Mouse (Mus musculus): ENCODE results near the gene Ccdc187.

The Ccdc187 gene

DNA sequence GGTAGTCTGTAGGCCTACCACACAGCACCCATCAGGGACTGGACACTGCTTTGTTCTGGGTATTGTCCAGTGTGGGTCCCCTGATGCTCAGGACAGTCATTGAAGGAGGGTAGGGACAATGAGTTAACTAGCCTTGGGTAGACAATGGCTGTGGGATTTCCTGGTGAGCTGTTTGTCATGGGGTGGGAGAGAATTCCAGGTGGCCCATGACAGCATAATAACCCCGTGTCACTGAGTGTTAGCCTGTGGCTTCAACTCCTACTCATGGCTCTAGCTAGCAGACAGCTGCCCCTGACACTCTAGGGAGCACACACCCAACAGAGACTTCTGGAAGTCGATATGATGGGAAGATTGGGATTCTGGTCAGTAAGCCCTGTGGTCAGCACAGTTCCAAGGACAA, at the start of gene Ccdc187:
TSS of gene Ccdc187 (minus strand) at position 101 of the 400 bp plus-strand sequence.
- TF ChIP-seq GATA4 (IDR thresholded peaks at IDR 0.05; ENCODE audit: insufficient replicate concordance, low read length), result no peak

DNA sequence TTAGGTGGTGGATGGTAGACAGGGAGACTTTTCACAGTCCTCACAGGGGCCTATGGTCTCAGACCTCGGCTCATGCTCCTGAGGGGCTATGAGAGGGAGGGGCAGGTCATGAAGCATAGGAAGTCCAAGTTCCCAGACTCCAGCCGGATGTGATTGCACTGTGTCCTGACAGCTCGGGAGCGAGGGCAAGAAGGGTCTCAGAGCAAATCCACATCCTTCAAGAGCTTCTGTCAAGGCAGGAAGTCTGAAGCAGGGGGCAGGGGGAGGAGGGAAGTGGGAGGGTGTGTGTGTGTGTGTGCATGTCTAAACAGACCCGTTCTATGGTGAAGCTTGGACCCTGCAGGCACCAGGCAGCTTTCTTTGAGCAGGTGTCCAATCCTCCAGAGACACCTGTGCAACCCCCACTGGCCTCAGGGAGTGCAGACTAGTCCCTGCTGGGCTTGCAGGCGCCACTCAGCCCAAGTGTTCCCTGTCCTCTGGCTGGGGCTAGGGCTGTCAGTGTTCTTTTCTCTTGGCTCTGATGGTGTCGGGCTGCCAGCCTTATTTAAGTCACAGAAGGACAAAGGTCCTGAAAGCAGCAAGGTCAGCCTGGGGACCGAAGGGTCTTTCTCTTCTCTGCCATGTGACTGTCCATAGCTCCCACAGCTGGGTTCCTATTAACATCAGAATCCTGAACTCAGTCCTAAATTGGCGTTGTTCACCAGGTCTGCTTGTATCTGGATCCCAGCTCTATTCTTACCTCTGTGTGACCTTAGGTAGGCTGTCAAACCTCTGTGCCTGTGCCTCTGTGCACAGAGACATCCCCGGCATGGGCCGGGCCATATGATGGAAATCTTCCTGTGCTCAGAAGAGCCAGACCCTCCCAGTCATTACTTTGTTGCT, 48.5 kb upstream of the Ccdc187 start:
- no peak for TF ChIP-seq GATA4 (IDR thresholded peaks at IDR 0.05; ENCODE audit: insufficient replicate concordance, low read length)

DNA sequence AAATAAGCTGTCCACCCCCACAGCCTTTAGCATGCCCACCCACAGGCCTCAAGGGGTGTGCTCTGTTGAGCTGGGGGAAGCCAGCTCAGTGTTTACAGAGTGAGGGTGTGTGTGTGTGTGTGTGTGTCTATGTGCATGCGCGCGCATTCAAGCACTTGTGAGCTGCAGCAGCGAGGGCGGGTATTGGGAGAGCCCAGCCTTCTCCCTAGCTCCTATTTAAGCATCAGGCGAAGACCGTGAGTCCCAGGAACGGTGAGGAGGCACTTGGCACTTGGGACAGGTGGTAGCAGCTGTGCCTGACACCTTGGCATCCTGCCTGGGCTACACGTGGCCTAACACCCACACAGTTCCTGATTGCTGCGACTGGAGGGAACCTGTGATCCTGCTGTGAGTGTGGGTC, 47.7 kb upstream of the Ccdc187 start:
- no peak for TF ChIP-seq GATA4 (IDR thresholded peaks at IDR 0.05; ENCODE audit: insufficient replicate concordance, low read length)

DNA sequence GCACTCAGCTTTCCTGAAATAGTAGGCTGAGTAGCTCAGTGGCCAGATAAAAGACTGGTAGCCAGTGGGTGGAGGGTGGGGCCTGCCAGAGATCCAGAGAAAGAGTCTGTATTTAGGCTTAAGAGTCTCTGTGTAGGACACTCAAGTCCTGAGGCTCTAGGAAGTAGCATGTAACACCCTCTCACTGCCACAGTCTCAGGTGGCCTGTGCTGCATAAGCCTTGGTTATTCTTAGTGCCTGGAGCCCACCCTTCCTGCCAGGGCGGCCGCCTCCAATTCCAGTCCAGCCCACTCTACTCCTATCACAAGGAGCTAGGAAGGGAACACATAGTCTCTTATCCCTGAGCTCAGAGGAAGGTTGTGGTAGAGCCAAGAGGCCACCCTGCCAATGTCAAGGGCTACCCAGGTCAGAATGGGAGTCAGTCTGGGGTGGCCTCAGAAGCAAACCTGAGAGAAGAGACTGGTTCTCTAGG, 47.2 kb upstream of the Ccdc187 start:
- peak; percentile 31; the same call in 1 of the 2 replicates for TF ChIP-seq GATA4 (IDR thresholded peaks at IDR 0.05; ENCODE audit: insufficient replicate concordance, low read length)

DNA sequence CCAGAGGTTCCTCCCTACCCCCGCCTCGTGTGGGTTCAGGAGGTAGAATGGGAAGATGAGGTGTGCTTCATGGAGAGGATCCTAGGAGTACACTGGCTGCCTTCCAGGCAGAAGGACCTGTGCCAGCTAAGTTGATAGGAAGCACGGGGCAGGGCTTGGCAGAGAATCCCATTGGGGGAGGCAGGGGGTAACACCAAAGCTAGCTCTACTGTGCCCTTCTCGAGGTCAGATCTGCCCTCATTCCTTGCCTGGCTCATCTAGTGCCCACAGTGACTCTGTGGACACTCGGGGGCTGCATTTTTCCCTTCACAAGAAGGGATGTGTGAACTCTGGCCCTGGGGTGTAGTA, 44.8 kb upstream of the Ccdc187 start:
- no peak for TF ChIP-seq GATA4 (IDR thresholded peaks at IDR 0.05; ENCODE audit: insufficient replicate concordance, low read length)

DNA sequence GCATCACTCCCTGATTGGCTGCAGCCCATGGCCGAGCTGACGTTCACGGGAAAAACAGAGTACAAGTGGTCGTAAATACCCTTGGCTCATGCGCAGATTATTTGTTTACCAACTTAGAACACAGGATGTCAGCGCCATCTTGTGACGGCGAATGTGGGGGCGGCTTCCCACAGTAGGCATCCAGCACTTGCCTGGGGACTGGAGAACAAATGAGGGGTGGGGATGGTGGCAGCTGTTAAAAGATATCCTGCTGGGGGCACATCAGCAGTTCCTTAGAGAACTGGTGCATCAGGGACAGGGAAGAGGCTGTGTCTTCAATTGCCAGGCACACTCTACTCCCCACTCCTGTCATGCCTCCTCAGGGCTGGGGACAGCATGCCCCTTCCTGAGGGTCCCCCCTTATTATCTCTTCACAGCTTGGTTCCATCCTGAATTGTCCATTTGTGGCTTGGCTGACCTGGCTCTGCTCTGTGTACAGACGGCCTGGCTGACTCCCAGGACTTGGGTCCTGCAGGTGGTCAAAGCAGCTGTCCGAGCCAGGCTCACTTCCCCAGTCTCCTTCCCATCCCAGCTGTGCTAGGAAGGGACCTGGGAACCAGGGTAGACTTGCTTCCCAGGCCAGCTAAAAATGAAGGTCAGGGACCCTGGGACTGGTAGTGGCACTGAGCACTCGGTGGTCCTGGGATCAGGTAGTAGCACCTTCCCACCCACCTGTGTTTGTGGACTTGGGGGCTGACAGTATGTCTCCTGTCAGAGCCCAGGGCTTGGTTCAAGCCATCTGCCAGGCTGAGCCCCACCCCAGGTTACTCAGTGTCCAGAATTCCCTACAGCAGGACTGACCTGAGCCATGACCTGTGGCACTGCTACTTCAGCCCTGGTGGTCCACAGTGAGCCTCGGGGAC, 44.2 kb upstream of the Ccdc187 start:
- no peak for TF ChIP-seq GATA4 (IDR thresholded peaks at IDR 0.05; ENCODE audit: insufficient replicate concordance, low read length)

DNA sequence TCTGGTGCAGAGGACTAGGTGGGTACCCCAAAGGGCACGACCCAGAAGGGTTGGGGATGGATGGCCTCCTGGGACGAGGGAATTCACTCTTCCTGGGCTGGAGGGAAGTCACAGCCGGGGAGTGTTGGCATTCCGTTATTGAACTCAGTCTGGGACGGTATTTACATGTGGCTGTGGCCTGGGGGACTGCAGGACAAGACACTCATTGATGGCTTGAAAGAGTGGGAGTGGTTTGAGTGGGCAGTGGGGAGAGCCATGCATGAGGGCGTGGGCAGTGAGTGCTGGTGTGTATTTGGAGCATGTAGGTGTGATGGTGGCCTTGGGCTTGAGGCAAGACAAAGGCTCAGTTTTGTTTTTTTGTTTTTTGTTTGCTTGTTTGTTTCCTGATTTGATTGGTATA, 36.3 kb upstream of the Ccdc187 start:
- TF ChIP-seq GATA4 (IDR thresholded peaks at IDR 0.05; ENCODE audit: insufficient replicate concordance, low read length), result no peak

DNA sequence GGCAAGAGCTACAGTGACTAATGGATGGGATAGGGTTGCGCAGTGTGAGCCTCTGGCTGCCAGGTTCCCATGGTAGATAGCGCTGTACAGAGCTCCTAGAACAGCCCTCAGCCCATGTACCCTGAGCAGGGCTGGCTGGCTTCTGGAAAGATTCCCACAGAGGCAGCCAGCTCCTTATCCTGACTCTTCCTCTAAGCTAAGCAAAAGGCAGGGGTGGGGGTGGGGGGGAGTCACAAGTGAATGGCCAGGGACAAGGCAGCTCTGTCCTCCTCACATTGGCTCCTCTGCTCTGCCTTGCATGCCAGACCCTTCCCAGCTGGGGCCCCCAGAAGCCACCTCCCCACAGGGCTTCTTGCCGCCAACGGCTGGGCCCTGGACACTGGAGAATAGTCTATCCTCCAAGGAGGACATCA, 35.7 kb upstream of the Ccdc187 start:
- TF ChIP-seq GATA4 (IDR thresholded peaks at IDR 0.05; ENCODE audit: insufficient replicate concordance, low read length), result no peak

DNA sequence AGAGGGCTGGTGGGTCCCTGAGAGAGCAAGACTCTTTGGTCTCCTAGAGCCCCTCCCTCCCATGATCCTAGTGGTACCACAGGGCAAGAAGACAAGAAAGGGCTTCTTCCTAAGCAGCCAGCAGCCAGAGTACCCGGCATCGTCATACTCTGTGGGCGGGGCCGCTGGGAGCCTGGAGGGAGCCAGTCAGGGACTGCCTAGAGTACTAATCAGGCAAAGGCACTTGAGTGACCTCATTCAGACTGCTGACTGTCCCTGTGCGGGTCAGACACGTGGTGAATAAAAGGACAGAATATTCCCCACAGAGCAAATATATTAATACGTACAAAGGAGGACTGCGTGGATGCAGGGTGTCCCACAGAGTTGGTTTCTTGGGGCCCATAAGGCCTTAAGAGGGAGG, 35.0 kb upstream of the Ccdc187 start:
- no peak for TF ChIP-seq GATA4 (IDR thresholded peaks at IDR 0.05; ENCODE audit: insufficient replicate concordance, low read length)

DNA sequence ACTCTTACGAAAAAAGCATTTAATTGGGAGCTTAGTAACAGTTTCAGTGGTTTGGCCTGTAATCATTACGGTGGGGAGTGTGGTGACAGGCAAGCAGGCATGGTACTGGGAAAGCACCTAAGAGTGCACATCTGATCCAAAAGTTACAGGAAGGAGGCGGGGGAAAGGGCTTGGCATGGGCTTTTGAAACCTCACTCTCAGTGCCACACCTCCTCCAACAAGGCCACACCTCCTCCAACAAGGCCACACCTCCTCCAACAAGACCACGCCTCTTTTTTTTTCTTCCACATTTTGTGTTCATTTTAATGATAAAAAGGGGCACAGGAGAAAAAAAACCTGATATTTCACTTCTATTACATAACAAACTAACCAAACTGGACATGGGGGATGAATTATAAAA, 33.5 kb upstream of the Ccdc187 start:
- no peak for TF ChIP-seq GATA4 (IDR thresholded peaks at IDR 0.05; ENCODE audit: insufficient replicate concordance, low read length)

DNA sequence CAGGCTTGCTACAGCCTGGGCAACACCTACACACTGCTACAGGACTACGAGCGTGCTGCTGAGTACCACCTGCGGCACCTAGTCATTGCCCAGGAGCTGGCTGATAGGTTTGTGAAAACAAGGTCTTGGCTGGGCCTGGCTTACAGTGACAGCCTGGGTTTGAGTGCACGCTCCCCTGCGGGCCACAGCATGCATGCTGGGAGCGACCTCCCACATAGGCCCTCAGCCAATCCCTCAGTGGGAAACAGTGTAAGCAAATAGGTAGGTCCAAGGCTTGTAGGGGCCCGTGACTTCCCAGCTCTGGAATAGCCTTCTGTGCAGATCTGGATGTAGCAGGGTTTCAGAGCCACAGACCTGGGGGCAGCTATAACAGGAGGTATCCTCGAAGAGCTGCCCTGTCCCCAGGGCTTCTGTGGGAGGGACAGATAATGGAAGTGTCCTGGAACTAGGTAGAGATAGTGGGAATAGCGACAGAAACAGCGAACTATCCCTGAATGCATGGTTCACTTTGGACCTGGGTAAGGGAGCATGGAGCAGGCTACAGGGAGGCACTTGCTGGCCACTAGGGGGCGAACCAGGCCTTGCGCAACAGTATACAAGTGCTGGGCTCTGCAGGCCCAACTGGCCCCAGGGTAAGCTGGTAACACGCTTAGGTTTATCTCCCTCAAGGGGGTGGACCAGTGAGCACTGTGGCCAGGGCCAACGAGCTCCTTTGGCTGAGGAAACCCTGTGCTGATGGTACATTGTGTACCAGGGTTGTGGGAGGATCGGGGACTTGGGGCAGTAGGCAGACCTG, 31.2 kb upstream of the Ccdc187 start:
- TF ChIP-seq GATA4 (IDR thresholded peaks at IDR 0.05; ENCODE audit: insufficient replicate concordance, low read length), result no peak

DNA sequence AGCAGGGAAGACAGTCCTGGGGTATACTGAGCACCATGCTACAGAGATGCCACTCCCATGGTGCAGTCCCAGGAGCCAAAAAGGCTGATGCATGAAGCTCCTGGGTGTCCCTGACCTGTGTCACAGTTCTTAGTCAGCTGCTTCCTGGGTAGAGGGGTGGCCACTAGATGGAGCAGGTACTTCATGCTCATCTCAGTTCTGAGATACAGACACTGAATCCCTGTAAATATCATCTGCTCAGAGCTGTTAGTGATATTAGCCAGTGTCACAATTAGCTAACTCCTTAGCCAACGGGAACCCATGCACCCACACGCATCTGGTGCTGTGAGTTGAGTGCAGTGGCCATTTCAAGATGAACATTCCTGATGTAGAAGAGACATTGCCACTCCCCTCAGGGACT, 30.6 kb upstream of the Ccdc187 start:
- no peak for TF ChIP-seq GATA4 (IDR thresholded peaks at IDR 0.05; ENCODE audit: insufficient replicate concordance, low read length)

DNA sequence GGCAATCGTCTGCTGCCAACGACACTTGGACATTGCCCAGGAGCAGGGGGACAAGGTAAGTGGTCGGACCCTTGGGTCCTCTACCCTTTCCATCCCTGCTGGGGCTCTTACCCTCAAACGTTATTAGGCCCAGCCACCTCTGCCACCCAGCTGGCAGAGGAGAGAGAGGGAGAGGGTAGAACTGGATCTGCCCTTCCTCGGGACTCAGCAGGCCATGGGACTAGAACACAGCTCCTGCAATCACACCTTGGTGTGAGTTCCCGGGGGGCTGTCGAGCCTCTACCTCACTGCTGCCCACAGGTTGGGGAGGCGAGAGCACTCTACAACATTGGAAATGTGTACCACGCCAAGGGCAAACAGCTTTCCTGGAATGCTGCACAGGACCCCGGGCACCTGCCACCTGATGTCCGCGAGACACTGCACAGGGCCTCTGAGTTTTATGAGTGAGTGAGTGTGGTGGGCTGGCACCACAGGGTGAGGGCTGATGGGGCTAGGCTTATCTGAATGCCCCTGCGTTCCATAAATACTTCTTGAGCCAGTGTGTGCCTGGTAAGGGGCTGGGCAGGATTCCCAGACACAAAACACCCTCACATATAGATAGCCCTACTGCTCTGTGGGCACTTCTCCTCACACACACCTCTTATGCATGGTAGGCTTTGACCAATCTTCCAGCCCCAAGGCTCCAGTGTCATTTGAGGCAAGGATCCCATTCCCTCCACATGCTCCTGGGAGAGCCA, 29.4 kb upstream of the Ccdc187 start:
- TF ChIP-seq GATA4 (IDR thresholded peaks at IDR 0.05; ENCODE audit: insufficient replicate concordance, low read length), result no peak

All from liver, adult (tissue).